Comparison of ENCODE assay signal across 17 mouse cellular contexts in the genomic region with DNA sequence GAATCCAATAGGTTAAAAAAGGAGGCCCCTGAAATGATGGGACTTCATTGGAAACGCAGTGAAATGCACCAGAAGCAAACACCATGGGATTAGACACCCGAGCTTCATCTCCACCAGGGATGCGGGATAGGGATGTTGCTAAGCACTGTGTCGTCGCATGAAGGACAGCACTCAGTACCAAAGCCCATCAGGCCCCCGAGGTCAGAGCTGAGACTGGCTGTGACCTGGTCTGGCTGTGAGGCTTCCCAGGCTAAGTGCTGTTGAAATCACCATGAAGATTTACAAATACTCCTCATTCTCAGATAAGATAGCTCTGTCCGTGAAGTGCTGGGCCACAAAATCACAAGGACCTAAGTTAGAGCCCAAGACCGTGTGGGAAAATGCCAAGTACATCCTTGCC.
A peak's percentile ranks its signal among the peaks of the same experiment; 100 is the strongest.
DNase-seq lines count a peak whose midpoint lies in the region.
"Had no signal": no experiment of that assay in that cellular context is flagged by ENCODE, and none has a peak within 500 bp of the region (broad histone marks: within the 10 kb centered on the region; RNA-seq: fewer than 3 reads in every experiment).

No protein-coding gene starts in this region.

- no peaks in the 10 kb centered on the region for H3K36me3 ChIP-seq in heart, embryonic 10.5 days
- H3K36me3 ChIP-seq: embryonic facial prominence, embryonic 12.5 days; forebrain, embryonic 12.5 days; hindbrain, embryonic 13.5 days had no signal

- H3K27me3 ChIP-seq in heart, embryonic 10.5 days (ENCODE audit: insufficient read depth, poor library complexity, severe bottlenecking): 0 out of 2 replicates have a peak, but pooled peaks cover 9% of the 10 kb centered on the region
- H3K27me3 ChIP-seq: embryonic facial prominence, embryonic 12.5 days; forebrain, embryonic 12.5 days; hindbrain, embryonic 13.5 days had no signal

- peaks cover 15% of the 10 kb centered on the region for H3K4me1 ChIP-seq in heart, embryonic 10.5 days
- H3K4me1 ChIP-seq: embryonic facial prominence, embryonic 12.5 days; forebrain, embryonic 12.5 days; hindbrain, embryonic 13.5 days had no signal

- peak; percentile 25 for DNase-seq in heart, embryonic 10.5 days (ENCODE audit: low spot score)
- DNase-seq in heart, adult 18-20 months: no peak
- DNase-seq in ovary, adult 18-20 months (ENCODE audit: low spot score): peak; percentile 14
- no peak for DNase-seq in ovary, postnatal 10 days (ENCODE audit: low spot score)
- DNase-seq in thymus, postnatal 4 days: peak; percentile 3
- DNase-seq in thymus, postnatal 36 days: no peak
- DNase-seq in layer of hippocampus, postnatal 10 days (ENCODE audit: low spot score in 2 of 2): no peak
- DNase-seq: adrenal gland, postnatal 14 days; cerebellum, adult 11-12 months; cerebellum, adult 9-10 months; cerebellum, postnatal 25 days; forebrain, postnatal 0 days; gastrocnemius, postnatal 14 days; heart, postnatal 10 days had no signal

- no peaks in the 10 kb centered on the region for H3K9me3 ChIP-seq in heart, embryonic 10.5 days
- H3K9me3 ChIP-seq: embryonic facial prominence, embryonic 12.5 days; forebrain, embryonic 12.5 days; hindbrain, embryonic 13.5 days had no signal

- H3K4me3 ChIP-seq in heart, embryonic 10.5 days: no peak overlapping the region
- H3K4me3 ChIP-seq: embryonic facial prominence, embryonic 12.5 days; forebrain, embryonic 12.5 days; hindbrain, embryonic 13.5 days had no signal

- no peak overlapping the region for H3K27ac ChIP-seq in heart, embryonic 10.5 days
- H3K27ac ChIP-seq: embryonic facial prominence, embryonic 12.5 days; forebrain, embryonic 12.5 days; hindbrain, embryonic 13.5 days had no signal

- WGBS in heart, embryonic 10.5 days: 37% methylated on average over 8 of the region's 8 CpGs

Comparison
In these comparisons a context has a peak if more than half of its experiments do, and no peak if none do; other contexts are left out.
1. DNase-seq: peak in heart, embryonic 10.5 days (single experiment), ovary, adult 18-20 months (single experiment) and thymus, postnatal 4 days (single experiment); none in heart, adult 18-20 months (0 of 2), ovary, postnatal 10 days (single experiment), thymus, postnatal 36 days (0 of 2) and layer of hippocampus, postnatal 10 days (0 of 2).